Mouse (Mus musculus) testis, adult 2 months (tissue): Measurements from ENCODE around the gene Kansl3.

Experiments used
- CTCF ChIP-seq: fragments of 200-500 bp; IDR thresholded peaks from 2 replicates; pipeline ENCODE4 v1.5.1; 2012; ENCODE audit warnings: low read depth, mild to moderate bottlenecking, inconsistent platforms, low read length, moderate library complexity; ENCODE audit not compliant: control insufficient read depth, insufficient read depth, insufficient replicate concordance
- POLR2A ChIP-seq: fragments of 200-500 bp; IDR thresholded peaks from 2 replicates; pipeline ENCODE4 v1.6.1; 2012; ENCODE audit warnings: low read depth, mild to moderate bottlenecking, inconsistent platforms, low read length, moderate library complexity; ENCODE audit not compliant: control insufficient read depth

DNA sequence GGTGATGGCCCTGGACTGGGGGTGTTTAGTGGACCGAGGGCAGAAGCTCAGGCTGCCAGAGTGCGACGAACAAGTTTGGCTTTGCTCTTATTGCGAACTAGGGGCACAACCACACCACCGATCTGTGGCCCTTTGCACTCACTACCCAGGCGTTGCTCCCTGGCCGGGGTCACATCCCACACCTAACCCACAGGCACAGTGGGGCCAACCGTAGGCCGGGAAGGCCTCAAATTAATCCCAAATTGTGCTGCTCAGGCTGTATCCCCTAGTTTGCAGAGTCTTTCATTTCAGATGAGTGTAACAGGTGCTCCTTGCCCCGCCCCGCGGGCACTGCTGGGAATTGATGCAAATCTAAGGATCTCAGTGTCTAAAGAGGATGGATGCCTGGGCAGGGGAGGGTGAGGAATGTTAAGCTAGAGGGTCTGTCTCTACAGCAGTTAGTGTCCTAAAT, 60.5 kb downstream of the Kansl3 start:
- TF ChIP-seq CTCF (no peak), POLR2A (no peak)
